Mouse (Mus musculus): Measurements from ENCODE around the gene Lce1e.

The Lce1e gene

GRCm38 (mm10) chr3:92708974-92709373 lies at the start of gene Lce1e:
Gene Lce1e, minus strand, starts transcription at chr3:92709074.
- no peak for DNase-seq

GRCm38 (mm10) chr3:92753197-92753596 lies 44.3 kb upstream of the Lce1e start:
- no peak for DNase-seq

GRCm38 (mm10) chr3:92752238-92752637 lies 43.4 kb upstream of the Lce1e start, which contains the start of gene Lce1g:
Gene Lce1g, minus strand, starts transcription at chr3:92752338.
- no peak for DNase-seq

- no peak for DNase-seq
These were observed 30.1 kb upstream of the Lce1e start, which contains the start of gene Gm38119 for GRCm38 (mm10) chr3:92738996-92739395. Gene Gm38119, minus strand, starts transcription at chr3:92739096.

GRCm38 (mm10) chr3:92722631-92723030 lies 13.8 kb upstream of the Lce1e start:
- DNase-seq = no peak

- no peak for DNase-seq
These were observed 11.4 kb upstream of the Lce1e start, which contains the start of gene Lce1f for GRCm38 (mm10) chr3:92720250-92720649. Gene Lce1f, minus strand, starts transcription at chr3:92720350.

GRCm38 (mm10) chr3:92715122-92715521 lies 6.2 kb upstream of the Lce1e start:
- no peak for DNase-seq

- DNase-seq = no peak
These were observed 14.3 kb downstream of the Lce1e start for GRCm38 (mm10) chr3:92694613-92695012.

- DNase-seq = no peak
These were observed 17.2 kb downstream of the Lce1e start for GRCm38 (mm10) chr3:92691688-92692087.

- DNase-seq = peak; percentile 19
These were observed 19.7 kb downstream of the Lce1e start for GRCm38 (mm10) chr3:92689154-92689553.

GRCm38 (mm10) chr3:92687110-92687509 lies 21.8 kb downstream of the Lce1e start, which contains the start of gene Lce1d:
Gene Lce1d, minus strand, starts transcription at chr3:92687210.
- DNase-seq = no peak

GRCm38 (mm10) chr3:92678947-92679346 lies 29.9 kb downstream of the Lce1e start, which contains the start of gene Lce1c:
Gene Lce1c, plus strand, starts transcription at chr3:92679247.
- DNase-seq = no peak

GRCm38 (mm10) chr3:92670215-92670614 lies 38.7 kb downstream of the Lce1e start, which contains the start of gene Lce1a2:
Gene Lce1a2, minus strand, starts transcription at chr3:92670315.
- DNase-seq = no peak
